Mouse (Mus musculus) ES-Bruce4 (cell line): Measurements from ENCODE around the gene Smc1b.

Source experiments
- CTCF ChIP-seq: IDR thresholded peaks from one replicate; pipeline ENCODE4 v1.8.1; 2011; ENCODE audit warnings: low read depth, low read length
- POLR2A ChIP-seq: IDR thresholded peaks from one replicate; pipeline ENCODE4 v1.8.1; 2011; ENCODE audit warnings: low read length; ENCODE audit not compliant: insufficient read depth

DNA sequence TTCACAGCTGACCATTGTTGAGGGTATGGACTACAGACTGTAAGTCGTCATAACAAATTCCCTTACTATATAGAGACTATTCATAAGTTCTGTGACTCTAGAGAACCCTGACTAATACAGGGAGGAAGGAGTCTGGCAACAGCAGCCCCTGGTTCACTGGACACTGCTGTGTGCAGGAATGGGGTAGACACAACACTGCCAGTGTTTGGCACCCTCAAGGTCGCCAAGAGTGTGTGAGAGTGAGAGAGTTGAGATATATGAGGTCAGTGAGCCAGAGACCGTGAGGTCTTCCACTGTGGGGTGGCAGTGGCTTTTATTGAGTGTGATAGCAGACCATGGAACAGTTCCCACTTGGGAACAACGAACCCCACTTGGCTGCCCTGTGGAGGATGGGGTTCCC, 105.6 kb downstream of the Smc1b start:
- TF ChIP-seq CTCF (no peak), POLR2A (no peak)
